ENCODE assay signal across 8 mouse cellular contexts in genomic region chr5:52476292-52476701, GRCm38 (mm10). TPM values are rescaled to one million over a fixed set of nuclear protein-coding genes. Genes with fewer than 3 reads are reported as not detected.
DNase-seq lines count a peak whose midpoint lies in the region; ATAC-seq lines count a peak whose summit lies in the region.

No protein-coding gene starts in this region.

- H3K9ac ChIP-seq in intestine, embryonic 14.5 days (ENCODE audit: low read length): peak overlapping the region; percentile 49

- H3K9me3 ChIP-seq in intestine, embryonic 14.5 days (ENCODE audit: control insufficient read depth, low read length): 0 out of 2 replicates have a peak, but pooled peaks cover 7% of the 10 kb centered on the region

- no peaks in the 10 kb centered on the region for H3K36me3 ChIP-seq in intestine, embryonic 14.5 days (ENCODE audit: control insufficient read depth, insufficient read depth, low read length)

- DNase-seq in adrenal gland, adult 2 months: peak; percentile 89
- DNase-seq in embryo, embryonic 10.5 days (ENCODE audit: low spot score): peak; percentile 79
- DNase-seq in gastrocnemius, postnatal 25 days: peak; percentile 76
- peak; percentile 88 for DNase-seq in intestine, embryonic 14.5 days (ENCODE audit: low spot score)
- DNase-seq in left cerebral cortex, adult 8-10 months (ENCODE audit: low spot score in 2 of 2): peak; percentile 64 to 68
- peak; percentile 87 to 90 for DNase-seq in right cerebral cortex, postnatal 10 days (ENCODE audit: low spot score in 2 of 2)
- peak; percentile 19 for DNase-seq in urinary bladder, postnatal 10 days (ENCODE audit: low spot score)

- peak overlapping the region; percentile 44 for H3K4me3 ChIP-seq in intestine, embryonic 14.5 days (ENCODE audit: low read depth, low read length)

- peak overlapping the region; percentile 77 for H3K27ac ChIP-seq in intestine, embryonic 14.5 days (ENCODE audit: low read depth)

- H3K4me2 ChIP-seq in intestine, embryonic 14.5 days (ENCODE audit: low read length): peak overlapping the region; percentile 71

- peaks cover 18% of the 10 kb centered on the region for H3K4me1 ChIP-seq in intestine, embryonic 14.5 days (replicated peaks; ENCODE audit: control insufficient read depth, insufficient read depth, low read length)

- no peaks in the 10 kb centered on the region for H3K27me3 ChIP-seq in intestine, embryonic 14.5 days (replicated peaks; ENCODE audit: control insufficient read depth, insufficient read depth, low read length)

- ATAC-seq in intestine, embryonic 14.5 days (replicated peaks; ENCODE audit: low FRiP score, low TSS enrichment, low read depth): peak; percentile 92
- ATAC-seq in megakaryocyte, adult 5-6 weeks (ENCODE audit: poor library complexity, severe bottlenecking): peak; percentile 97

- WGBS in intestine, embryonic 14.5 days: under 1% methylated on average over 23 of the region's 23 CpGs

RNA-seq across cellular contexts. Expression of gene Ccdc149, which starts 5.0 kb away (rescaled TPM):
- 1 to 10 TPM; 4.9 to 9.6 TPM for total RNA-seq in adrenal gland, adult 2 months (2021)
- polyA plus RNA-seq in adrenal gland, adult 2 months (2012; rRNA removed): 1.1 and 1.2 TPM in 2 replicates
- total RNA-seq in gastrocnemius, postnatal 25 days (2021): 1 to 10 TPM; 1.8 to 2.0 TPM
- polyA plus RNA-seq in intestine, embryonic 14.5 days (2014; fragmentation: Nextera tagmentation; extraction: Ambion mirVana): 3.0 and 3.7 TPM in 2 replicates
- 10 to 100 TPM; 68.4 to 77.6 (median 72.9) TPM for total RNA-seq in left cerebral cortex, adult 8-10 months (2022)
- total RNA-seq in megakaryocyte, adult 5-6 weeks (2015): 0.09 TPM in 1 of 2 replicates, not detected in the other
- total RNA-seq in megakaryocyte, adult 5-6 weeks (2017): not detected in 2 replicates

Comparison
In these comparisons a context has a peak if more than half of its experiments do, and no peak if none do; other contexts are left out.
1. Peak in every context shown above with its lines: DNase-seq, ATAC-seq, H3K4me3 ChIP-seq and H3K27ac ChIP-seq.
2. DNase-seq: peak in every context shown above with its lines; median percentile 89 in adrenal gland, adult 2 months; 88 in right cerebral cortex, postnatal 10 days; 88 in intestine, embryonic 14.5 days; 79 in embryo, embryonic 10.5 days; 76 in gastrocnemius, postnatal 25 days; 66 in left cerebral cortex, adult 8-10 months; 19 in urinary bladder, postnatal 10 days.
3. RNA of gene Ccdc149, which starts 5.0 kb away (total RNA-seq): 68.4 to 77.6 TPM in left cerebral cortex, adult 8-10 months; 4.9 to 9.6 TPM in adrenal gland, adult 2 months, 1.8 to 2.0 TPM in gastrocnemius, postnatal 25 days and 0.09 TPM in megakaryocyte, adult 5-6 weeks; every median in the first group is over 4 times any median in the second.